Mouse (Mus musculus): ENCODE measurements around the gene Slc2a9. TPM values are rescaled to one million over a fixed set of nuclear protein-coding genes. Genes with fewer than 3 reads are reported as not detected.

Gene Slc2a9
- 20.4 TPM for polyA plus RNA-seq (2014; fragmentation: Illumina TruSeq; extraction: RNeasy Lipid Tissue Mini Kit (QIAGEN cat#74804); ENCODE audit: low read depth, low replicate concordance)

GRCm38 (mm10) chr5:38502992-38503391 lies at the start of gene Slc2a9:
TSS of gene Slc2a9 (minus strand) at chr5:38503143.

GRCm38 (mm10) chr5:38318966-38319786 lies 183.8 kb downstream of the Slc2a9 start, which contains the start of gene Drd5:
TSS of gene Drd5 (plus strand) at chr5:38319367.

Other genes with a start within 250 kb of the Slc2a9 start
- 25.9 TPM for gene Tmem128, start 243.0 kb downstream of the Slc2a9 start, polyA plus RNA-seq (2014; fragmentation: Illumina TruSeq; extraction: RNeasy Lipid Tissue Mini Kit (QIAGEN cat#74804); ENCODE audit: low read depth, low replicate concordance)
- not detected for gene Otop1, start 227.2 kb downstream of the Slc2a9 start, polyA plus RNA-seq (2014; fragmentation: Illumina TruSeq; extraction: RNeasy Lipid Tissue Mini Kit (QIAGEN cat#74804); ENCODE audit: low read depth, low replicate concordance)
- not detected for gene Drd5, start 183.8 kb downstream of the Slc2a9 start, polyA plus RNA-seq (2014; fragmentation: Illumina TruSeq; extraction: RNeasy Lipid Tissue Mini Kit (QIAGEN cat#74804); ENCODE audit: low read depth, low replicate concordance)
- 17.4 TPM for gene Wdr1, start 60.1 kb upstream of the Slc2a9 start, polyA plus RNA-seq (2014; fragmentation: Illumina TruSeq; extraction: RNeasy Lipid Tissue Mini Kit (QIAGEN cat#74804); ENCODE audit: low read depth, low replicate concordance)
- gene Zfp518b, start 181.7 kb upstream of the Slc2a9 start, polyA plus RNA-seq (2014; fragmentation: Illumina TruSeq; extraction: RNeasy Lipid Tissue Mini Kit (QIAGEN cat#74804); ENCODE audit: low read depth, low replicate concordance), result 0.64 TPM

Measured in liver, adult 10 weeks (tissue).